Mouse (Mus musculus) olfactory bulb, adult 2 months (tissue): ENCODE results near the gene Tgtp2.

Source experiments
- CTCF ChIP-seq: fragments of 200-500 bp; IDR thresholded peaks from 2 replicates; pipeline ENCODE4 v1.5.1; 2012; ENCODE audit warnings: low read depth, mild to moderate bottlenecking, low read length, moderate library complexity; ENCODE audit not compliant: insufficient read depth
- POLR2A ChIP-seq: fragments of 200-500 bp; IDR thresholded peaks from 2 replicates; pipeline ENCODE4 v1.6.1; 2012; ENCODE audit warnings: mild to moderate bottlenecking, low read depth, low read length, moderate library complexity; ENCODE audit not compliant: insufficient read depth

DNA sequence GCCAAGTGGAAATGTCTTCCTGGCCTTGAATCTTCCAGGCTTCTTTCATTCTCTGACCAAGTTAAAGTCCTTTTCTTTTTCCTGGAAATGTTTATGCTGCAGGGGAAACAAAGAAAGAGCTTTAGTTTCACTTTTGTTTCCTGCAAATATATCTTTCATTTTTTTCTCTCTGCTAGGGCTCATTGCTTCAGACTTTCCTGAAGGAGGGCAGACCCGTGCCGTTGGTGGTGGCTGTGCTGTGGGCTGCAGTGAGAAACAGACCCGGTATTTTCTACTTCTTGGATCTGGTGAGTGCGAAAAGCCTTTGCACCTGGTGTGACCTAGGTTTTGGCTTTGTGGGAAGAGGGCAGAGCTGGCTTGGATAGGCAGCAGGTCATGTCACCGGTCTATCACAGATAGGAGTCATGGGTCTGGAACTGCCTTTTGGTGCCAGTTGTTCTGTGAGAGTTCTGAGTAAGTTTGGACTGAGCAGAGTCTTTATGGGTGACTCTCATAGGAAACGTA lies 22.9 kb upstream of the Tgtp2 start:
- TF ChIP-seq CTCF (no peak), POLR2A (no peak)
